Mouse (Mus musculus): Measurements from ENCODE around the gene Mfsd4b1. TPM values are rescaled to one million over a fixed set of nuclear protein-coding genes. Genes with fewer than 3 reads are reported as not detected.

The Mfsd4b1 gene
- polyA plus RNA-seq, 1 experiment = not detected

DNA sequence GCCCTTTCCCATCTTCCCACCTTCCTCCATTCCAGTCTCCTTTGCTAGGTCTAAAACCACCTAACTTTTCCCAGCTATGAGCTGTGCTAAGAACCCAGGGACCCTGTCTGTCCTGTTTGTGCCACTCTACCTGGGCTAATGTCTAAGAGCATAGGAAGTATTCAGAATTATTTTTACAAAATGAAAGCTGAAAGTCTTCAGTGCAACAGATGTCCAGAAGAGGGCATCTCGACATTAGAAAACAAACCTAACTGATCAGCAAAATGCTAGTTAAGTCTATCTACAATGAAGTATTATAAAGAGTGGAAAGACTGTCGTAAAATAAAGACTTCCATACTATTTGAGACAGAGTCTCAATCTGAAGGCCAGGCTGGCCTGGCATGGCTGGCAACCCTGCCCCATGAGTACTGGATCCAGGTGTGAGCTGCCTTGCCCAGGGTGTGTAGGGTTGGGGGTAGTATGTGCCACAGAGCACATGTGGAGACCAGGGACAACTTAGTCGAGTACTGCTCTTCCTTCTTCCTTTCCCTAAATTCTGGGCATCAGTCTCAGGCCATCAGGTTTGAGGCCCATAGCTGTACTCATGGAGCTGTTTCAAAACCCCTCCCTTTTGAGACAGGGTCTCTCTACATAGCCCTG, 28.3 kb upstream of the Mfsd4b1 start:
- TF ChIP-seq POLR2A (IDR thresholded peaks at IDR 0.05; ENCODE audit: borderline replicate concordance, control insufficient read depth, low read depth, low read length) = no peak
- TF ChIP-seq CTCF (IDR thresholded peaks at IDR 0.05; ENCODE audit: control insufficient read depth, insufficient read depth, low read length) = no peak
- no peak overlapping the region for H3K4me3 ChIP-seq (replicated peaks; ENCODE audit: control insufficient read depth, low read depth, low read length)
- 43% methylated on average over 3 of the region's 3 CpGs for WGBS
- peaks cover 1% of the 10 kb centered on the region; the same call in 1 of the 2 replicates for H3K4me1 ChIP-seq (ENCODE audit: control insufficient read depth, insufficient read depth, low read length)
- H3K27ac ChIP-seq (ENCODE audit: control insufficient read depth, insufficient read depth, low read depth, low read length, poor library complexity) = no peak overlapping the region

DNA sequence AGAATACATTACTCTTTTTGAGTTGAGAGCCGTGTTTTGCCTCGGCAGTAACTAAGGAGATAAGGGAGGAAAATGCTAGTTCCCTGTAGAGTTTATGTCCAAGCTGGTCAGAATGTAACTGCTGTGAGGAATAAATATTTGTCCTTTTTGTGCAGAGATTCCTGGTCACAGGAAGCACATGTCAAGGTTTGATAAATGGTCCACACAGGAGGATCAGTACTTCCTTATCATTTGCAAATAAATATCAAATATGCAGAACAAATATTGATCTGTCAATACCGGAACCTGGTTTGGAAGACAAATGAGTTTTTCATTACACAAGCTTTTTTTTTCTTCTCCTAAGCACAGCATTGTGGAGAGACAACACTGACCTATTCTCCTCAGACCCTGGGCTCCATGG, 26.9 kb upstream of the Mfsd4b1 start:
- Histone ChIP-seq H3K4me1 (ENCODE audit: control insufficient read depth, insufficient read depth, low read length) (no peaks in the 10 kb centered on the region), H3K27ac (ENCODE audit: control insufficient read depth, insufficient read depth, low read depth, low read length, poor library complexity) (no peak overlapping the region), H3K4me3 (replicated peaks; ENCODE audit: control insufficient read depth, low read depth, low read length) (no peak overlapping the region)
- 94% methylated on average over 3 of the region's 3 CpGs for WGBS
- TF ChIP-seq CTCF (IDR thresholded peaks at IDR 0.05; ENCODE audit: control insufficient read depth, insufficient read depth, low read length) (no peak), POLR2A (IDR thresholded peaks at IDR 0.05; ENCODE audit: borderline replicate concordance, control insufficient read depth, low read depth, low read length) (no peak)

DNA sequence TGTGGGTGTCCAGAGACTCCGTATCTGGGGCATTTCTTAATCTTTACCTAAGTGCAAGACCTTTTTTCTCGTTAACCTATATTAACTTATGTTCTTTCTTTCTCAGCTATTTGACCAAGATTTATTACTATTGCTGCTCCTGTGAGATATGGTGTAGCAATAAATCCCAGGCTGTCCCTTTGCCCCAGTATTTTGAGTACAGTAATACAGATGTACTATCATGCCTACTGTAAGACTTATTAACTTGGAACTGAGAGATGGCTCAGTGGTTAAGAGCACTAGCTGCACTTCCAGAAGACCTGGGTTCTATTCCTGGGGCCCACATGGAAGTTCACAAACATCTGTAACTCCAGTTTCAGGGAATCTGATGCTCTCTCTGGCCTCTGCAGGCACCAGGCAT, 25.7 kb upstream of the Mfsd4b1 start:
- 94% methylated on average over 2 of the region's 2 CpGs for WGBS
- no peak overlapping the region for H3K4me3 ChIP-seq (replicated peaks; ENCODE audit: control insufficient read depth, low read depth, low read length)
- no peak for TF ChIP-seq POLR2A (IDR thresholded peaks at IDR 0.05; ENCODE audit: borderline replicate concordance, control insufficient read depth, low read depth, low read length)
- no peak for TF ChIP-seq CTCF (IDR thresholded peaks at IDR 0.05; ENCODE audit: control insufficient read depth, insufficient read depth, low read length)
- no peak overlapping the region for H3K27ac ChIP-seq (ENCODE audit: control insufficient read depth, insufficient read depth, low read depth, low read length, poor library complexity)
- no peaks in the 10 kb centered on the region for H3K4me1 ChIP-seq (ENCODE audit: control insufficient read depth, insufficient read depth, low read length)

GRCm38 (mm10) chr10:40041339-40041738, 16.3 kb upstream of the Mfsd4b1 start:
- no peak overlapping the region for H3K4me3 ChIP-seq (replicated peaks; ENCODE audit: control insufficient read depth, low read depth, low read length)

DNA sequence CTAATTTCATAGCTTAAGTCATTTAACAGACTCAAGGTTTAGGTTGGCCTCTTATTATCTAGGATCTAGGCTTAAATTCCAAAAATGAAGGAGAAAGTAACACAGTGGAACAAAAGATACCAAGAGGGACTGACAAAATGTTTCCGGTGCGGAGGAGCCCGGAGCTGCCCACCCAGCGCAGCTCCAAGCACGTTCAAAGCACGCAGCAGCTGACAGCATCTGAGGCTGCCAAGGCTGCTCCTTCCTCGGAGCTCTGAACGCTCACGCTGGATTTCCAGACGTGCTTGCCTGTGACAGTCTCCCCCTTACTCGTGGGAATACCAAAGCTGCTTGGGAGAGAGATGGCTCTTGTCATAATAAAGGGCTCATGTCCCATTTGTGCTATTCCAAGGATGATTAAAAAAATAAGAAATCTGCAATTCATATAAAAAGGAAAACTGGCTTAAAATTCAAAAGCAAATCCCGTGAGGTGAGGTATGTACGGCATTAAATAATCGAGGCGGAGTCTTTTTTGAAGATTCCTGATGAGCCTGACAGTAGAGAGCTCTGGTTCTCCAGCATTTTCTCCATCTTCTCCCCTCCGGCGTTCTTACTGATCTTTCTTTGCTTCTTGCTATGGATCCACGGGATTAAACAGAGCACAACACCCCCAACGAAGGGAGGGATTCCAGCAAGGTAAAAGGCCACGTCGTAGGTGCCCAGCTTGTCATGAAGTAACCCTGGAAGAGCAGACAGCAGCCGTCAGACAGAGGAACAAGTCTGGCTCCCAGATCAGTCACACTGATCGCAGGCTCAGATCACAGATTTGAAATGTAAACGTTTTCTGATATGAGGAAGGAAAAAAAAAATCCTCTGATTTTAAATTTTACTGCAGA, 11.9 kb upstream of the Mfsd4b1 start:
- WGBS = 90% methylated on average over 24 of the region's 24 CpGs
- Histone ChIP-seq H3K4me3 (replicated peaks; ENCODE audit: control insufficient read depth, low read depth, low read length) (no peak overlapping the region), H3K27ac (ENCODE audit: control insufficient read depth, insufficient read depth, low read depth, low read length, poor library complexity) (no peak overlapping the region), H3K4me1 (ENCODE audit: control insufficient read depth, insufficient read depth, low read length) (no peaks in the 10 kb centered on the region)
- TF ChIP-seq CTCF (IDR thresholded peaks at IDR 0.05; ENCODE audit: control insufficient read depth, insufficient read depth, low read length) (no peak), POLR2A (IDR thresholded peaks at IDR 0.05; ENCODE audit: borderline replicate concordance, control insufficient read depth, low read depth, low read length) (no peak)

More at GRCm38 (mm10) chr10:40041339-40041738, 16.3 kb upstream of the Mfsd4b1 start:
- H3K27ac ChIP-seq (ENCODE audit: control insufficient read depth, insufficient read depth, low read depth, low read length, poor library complexity) = no peak overlapping the region
- TF ChIP-seq POLR2A (IDR thresholded peaks at IDR 0.05; ENCODE audit: borderline replicate concordance, control insufficient read depth, low read depth, low read length) (no peak), CTCF (IDR thresholded peaks at IDR 0.05; ENCODE audit: control insufficient read depth, insufficient read depth, low read length) (no peak)
- H3K4me1 ChIP-seq (ENCODE audit: control insufficient read depth, insufficient read depth, low read length) = no peaks in the 10 kb centered on the region
- 60% methylated on average over 4 of the region's 4 CpGs for WGBS

GRCm38 (mm10) chr10:40034956-40035355, 9.9 kb upstream of the Mfsd4b1 start:
- Histone ChIP-seq H3K4me1 (ENCODE audit: control insufficient read depth, insufficient read depth, low read length) (no peaks in the 10 kb centered on the region), H3K4me3 (replicated peaks; ENCODE audit: control insufficient read depth, low read depth, low read length) (no peak overlapping the region), H3K27ac (ENCODE audit: control insufficient read depth, insufficient read depth, low read depth, low read length, poor library complexity) (no peak overlapping the region)
- 97% methylated on average over 6 of the region's 6 CpGs for whole genome bisulfite sequencing
- TF ChIP-seq POLR2A (IDR thresholded peaks at IDR 0.05; ENCODE audit: borderline replicate concordance, control insufficient read depth, low read depth, low read length) (no peak), CTCF (IDR thresholded peaks at IDR 0.05; ENCODE audit: control insufficient read depth, insufficient read depth, low read length) (no peak)

DNA sequence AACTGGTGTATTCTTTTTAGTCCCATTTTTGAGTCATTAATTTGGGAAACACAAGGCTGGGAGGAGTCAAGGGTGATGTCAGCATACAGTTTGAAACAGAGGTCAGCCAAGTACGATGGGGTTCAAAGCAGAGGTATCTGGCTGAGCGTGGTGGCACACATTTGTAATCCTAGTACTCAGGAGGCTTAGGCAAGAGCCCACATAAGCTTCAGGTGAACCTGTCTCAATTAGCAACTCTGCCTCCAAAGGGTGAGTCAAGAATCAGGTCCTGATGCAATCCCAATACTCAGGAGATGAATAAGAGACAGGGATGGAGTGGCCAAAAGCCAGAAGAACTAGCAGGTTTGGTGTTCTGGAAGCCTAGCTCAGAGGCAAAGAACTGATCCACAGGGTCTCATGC, 7.8 kb upstream of the Mfsd4b1 start:
- TF ChIP-seq CTCF (IDR thresholded peaks at IDR 0.05; ENCODE audit: control insufficient read depth, insufficient read depth, low read length) (no peak), POLR2A (IDR thresholded peaks at IDR 0.05; ENCODE audit: borderline replicate concordance, control insufficient read depth, low read depth, low read length) (no peak)
- WGBS = 72% methylated on average over 2 of the region's 2 CpGs
- no peak overlapping the region for H3K27ac ChIP-seq (ENCODE audit: control insufficient read depth, insufficient read depth, low read depth, low read length, poor library complexity)
- no peak overlapping the region for H3K4me3 ChIP-seq (replicated peaks; ENCODE audit: control insufficient read depth, low read depth, low read length)
- no peaks in the 10 kb centered on the region for H3K4me1 ChIP-seq (ENCODE audit: control insufficient read depth, insufficient read depth, low read length)

DNA sequence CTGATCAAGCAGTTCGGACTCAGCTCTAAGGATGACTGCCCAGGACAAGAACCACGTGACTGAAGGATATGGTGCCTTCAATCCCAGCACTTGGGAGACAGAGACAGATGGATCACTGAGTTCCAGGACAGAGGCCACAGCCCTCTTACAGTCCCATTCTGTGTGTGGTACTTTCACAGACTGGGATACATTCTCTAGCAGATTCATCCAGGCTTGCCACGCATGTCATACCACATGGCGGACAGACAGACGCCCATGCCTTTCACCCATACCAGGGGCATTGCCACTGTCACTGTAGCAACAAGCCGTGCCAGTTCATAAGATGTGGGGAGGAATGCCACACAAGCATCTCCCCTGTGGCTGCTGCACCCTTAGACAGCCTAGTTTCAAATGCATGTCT, 5.6 kb upstream of the Mfsd4b1 start:
- 93% methylated on average over 6 of the region's 6 CpGs for WGBS
- no peak overlapping the region for H3K27ac ChIP-seq (ENCODE audit: control insufficient read depth, insufficient read depth, low read depth, low read length, poor library complexity)
- TF ChIP-seq CTCF (IDR thresholded peaks at IDR 0.05; ENCODE audit: control insufficient read depth, insufficient read depth, low read length) (no peak), POLR2A (IDR thresholded peaks at IDR 0.05; ENCODE audit: borderline replicate concordance, control insufficient read depth, low read depth, low read length) (no peak)

More for the DNA sequence above, 5.6 kb upstream of the Mfsd4b1 start:
- Histone ChIP-seq H3K4me3 (replicated peaks; ENCODE audit: control insufficient read depth, low read depth, low read length) (no peak overlapping the region), H3K4me1 (ENCODE audit: control insufficient read depth, insufficient read depth, low read length) (no peaks in the 10 kb centered on the region)
